Mouse (Mus musculus) neutrophil, adult 5-6 weeks (primary cell): ENCODE measurements around the gene Krtap9-5. TPM values are rescaled to one million over a fixed set of nuclear protein-coding genes. Genes with fewer than 3 reads are reported as not detected.

Experiments
- total RNA-seq: library from RNA; stranded (forward); fragments of 200-1000 nt; gene quantifications from 2 replicates; pipeline ENCODE4 v1.2.3, GENCODE M21; 2017

Gene Krtap9-5
- total RNA-seq, 1 experiment from 2014 or later: not detected

Other genes with a start within 250 kb of the Krtap9-5 start
- not detected in 2 replicates for gene Gm14180, start 214.2 kb upstream of the Krtap9-5 start, total RNA-seq
- not detected in 2 replicates for gene Gm11595, start 175.6 kb upstream of the Krtap9-5 start, total RNA-seq
- not detected in 2 replicates for gene Krtap4-8, start 167.8 kb upstream of the Krtap9-5 start, total RNA-seq
- not detected in 2 replicates for gene Krtap4-9, start 163.3 kb upstream of the Krtap9-5 start, total RNA-seq
- gene Gm11596, start 155.0 kb upstream of the Krtap9-5 start, total RNA-seq: not detected in 2 replicates
- not detected in 2 replicates for gene Gm11569, start 149.5 kb upstream of the Krtap9-5 start, total RNA-seq
- gene Gm11554, start 144.0 kb upstream of the Krtap9-5 start, total RNA-seq: not detected in 2 replicates
- not detected in 2 replicates for gene Krtap4-13, start 138.6 kb upstream of the Krtap9-5 start, total RNA-seq
- not detected in 2 replicates for gene Gm11564, start 132.8 kb upstream of the Krtap9-5 start, total RNA-seq
- not detected in 2 replicates for gene 2300003K06Rik, start 110.4 kb upstream of the Krtap9-5 start, total RNA-seq
- gene Krtap4-16, start 96.9 kb upstream of the Krtap9-5 start, total RNA-seq: not detected in 2 replicates
- not detected in 2 replicates for gene Gm11568, start 90.6 kb upstream of the Krtap9-5 start, total RNA-seq
- not detected in 2 replicates for gene Gm11559, start 84.0 kb upstream of the Krtap9-5 start, total RNA-seq
- gene Krtap9-1, start 75.1 kb upstream of the Krtap9-5 start, total RNA-seq: not detected in 2 replicates
- gene Gm11567, start 69.3 kb upstream of the Krtap9-5 start, total RNA-seq: not detected in 2 replicates
- not detected in 2 replicates for gene Krtap31-1, start 40.6 kb upstream of the Krtap9-5 start, total RNA-seq
- gene Gm11565, start 33.7 kb upstream of the Krtap9-5 start, total RNA-seq: not detected in 2 replicates
- not detected in 2 replicates for gene Krtap31-2, start 12.2 kb upstream of the Krtap9-5 start, total RNA-seq
- gene Krtap29-1, start 30.6 kb downstream of the Krtap9-5 start, total RNA-seq: not detected in 2 replicates
- gene Krtap16-1, start 38.1 kb downstream of the Krtap9-5 start, total RNA-seq: not detected in 2 replicates
- gene Krtap17-1, start 45.5 kb downstream of the Krtap9-5 start, total RNA-seq: not detected in 2 replicates
- not detected in 2 replicates for gene Krt33a, start 67.7 kb downstream of the Krtap9-5 start, total RNA-seq
- not detected in 2 replicates for gene Krt33b, start 81.4 kb downstream of the Krtap9-5 start, total RNA-seq
- not detected in 2 replicates for gene Krt34, start 93.1 kb downstream of the Krtap9-5 start, total RNA-seq
- gene Krt31, start 102.1 kb downstream of the Krtap9-5 start, total RNA-seq: not detected in 2 replicates
- gene Krt32, start 139.8 kb downstream of the Krtap9-5 start, total RNA-seq: not detected in 2 replicates
- gene Krt35, start 147.8 kb downstream of the Krtap9-5 start, total RNA-seq: not detected in 2 replicates
- not detected in 2 replicates for gene Krt36, start 157.2 kb downstream of the Krtap9-5 start, total RNA-seq
- 15.4 and 23.3 TPM in 2 replicates for gene Krt13, start 173.1 kb downstream of the Krtap9-5 start, total RNA-seq
- gene Krt15, start 187.5 kb downstream of the Krtap9-5 start, total RNA-seq: 1.4 and 2.3 TPM in 2 replicates
- gene Krt19, start 200.2 kb downstream of the Krtap9-5 start, total RNA-seq: 0.74 and 4.9 TPM in 2 replicates
- gene Krt9, start 244.8 kb downstream of the Krtap9-5 start, total RNA-seq: not detected in 2 replicates